Mouse (Mus musculus) bone marrow, adult 2 months (tissue): ENCODE results near the gene Tmem102. TPM values are rescaled to one million over a fixed set of nuclear protein-coding genes. Genes with fewer than 3 reads are reported as not detected.

ENCODE experiments used
- H3K27ac ChIP-seq: fragments of 200-500 bp; 2 replicates; pipeline ENCODE4 v1.5.1; 2012; ENCODE audit warnings: low read depth, mild to moderate bottlenecking, control low read depth, inconsistent platforms, low read length; ENCODE audit not compliant: control insufficient read depth, poor library complexity, insufficient read depth
- H3K4me1 ChIP-seq: fragments of 200-500 bp; 2 replicates; pipeline ENCODE4 v1.6.1; 2011; ENCODE audit warnings: low read length; ENCODE audit not compliant: control insufficient read depth, insufficient read depth
- H3K4me3 ChIP-seq: fragments of 200-500 bp; replicated peaks from 2 replicates; pipeline ENCODE3; 2011; ENCODE audit warnings: mild to moderate bottlenecking, low read depth, low read length, control low read depth; ENCODE audit not compliant: control insufficient read depth
- CTCF ChIP-seq: fragments of 200-500 bp; IDR thresholded peaks from 2 replicates; pipeline ENCODE4 v1.5.1; 2011; ENCODE audit warnings: low read length, control low read depth; ENCODE audit not compliant: control insufficient read depth, insufficient read depth
- POLR2A ChIP-seq: fragments of 200-500 bp; IDR thresholded peaks from 2 replicates; pipeline ENCODE4 v1.6.1; 2011; ENCODE audit warnings: low read depth, mild to moderate bottlenecking, control low read depth, low read length, borderline replicate concordance; ENCODE audit not compliant: control insufficient read depth
- WGBS: fragments of 180-500 bp; shearing (Covaris S2); methylation state at CpG from one replicate; pipeline ENCODE4 v1.1.7; 2018; 5-methylcytosine and 5-hydroxymethylcytosine counted together
- polyA plus RNA-seq: library from polyadenylated mRNA; stranded (reverse); fragments of >200 nt; gene quantifications from 2 replicates; pipeline ENCODE4 v1.2.4, GENCODE M21; 2011; ENCODE audit warnings: low replicate concordance; ENCODE audit not compliant: missing spikeins, insufficient read depth, insufficient read length

Tmem102 gene
- polyA plus RNA-seq, 1 experiment = not detected

GRCm38 (mm10) chr11:69800392-69801197, 4.8 kb downstream of the Tmem102 start:
- no peak overlapping the region for H3K4me3 ChIP-seq
- no peak overlapping the region for H3K27ac ChIP-seq
- H3K4me1 ChIP-seq = peaks cover 1% of the 10 kb centered on the region; the same call in 1 of the 2 replicates
- under 1% methylated on average over 36 of the region's 36 CpGs for WGBS
- TF ChIP-seq POLR2A = no peak
- TF ChIP-seq CTCF = no peak

DNA sequence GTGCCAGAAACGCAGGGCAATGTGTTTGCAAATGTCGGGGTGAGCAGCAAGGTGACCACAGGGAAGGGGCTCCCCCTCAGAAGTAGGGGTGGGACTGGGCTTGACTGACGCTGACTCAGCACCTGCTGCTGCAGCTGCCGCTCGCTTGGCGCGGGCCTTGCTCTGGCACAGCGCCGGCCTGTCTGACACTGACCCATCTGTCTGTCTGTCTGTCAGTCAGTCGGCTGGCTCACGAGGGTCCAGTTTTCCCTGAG, 5.4 kb downstream of the Tmem102 start:
- no peak for TF ChIP-seq POLR2A
- TF ChIP-seq CTCF = no peak
- Histone ChIP-seq H3K4me3 (no peak overlapping the region), H3K27ac (no peak overlapping the region), H3K4me1 (peaks cover 1% of the 10 kb centered on the region; the same call in 1 of the 2 replicates)
- 3% methylated on average over 11 of the region's 11 CpGs for WGBS

DNA sequence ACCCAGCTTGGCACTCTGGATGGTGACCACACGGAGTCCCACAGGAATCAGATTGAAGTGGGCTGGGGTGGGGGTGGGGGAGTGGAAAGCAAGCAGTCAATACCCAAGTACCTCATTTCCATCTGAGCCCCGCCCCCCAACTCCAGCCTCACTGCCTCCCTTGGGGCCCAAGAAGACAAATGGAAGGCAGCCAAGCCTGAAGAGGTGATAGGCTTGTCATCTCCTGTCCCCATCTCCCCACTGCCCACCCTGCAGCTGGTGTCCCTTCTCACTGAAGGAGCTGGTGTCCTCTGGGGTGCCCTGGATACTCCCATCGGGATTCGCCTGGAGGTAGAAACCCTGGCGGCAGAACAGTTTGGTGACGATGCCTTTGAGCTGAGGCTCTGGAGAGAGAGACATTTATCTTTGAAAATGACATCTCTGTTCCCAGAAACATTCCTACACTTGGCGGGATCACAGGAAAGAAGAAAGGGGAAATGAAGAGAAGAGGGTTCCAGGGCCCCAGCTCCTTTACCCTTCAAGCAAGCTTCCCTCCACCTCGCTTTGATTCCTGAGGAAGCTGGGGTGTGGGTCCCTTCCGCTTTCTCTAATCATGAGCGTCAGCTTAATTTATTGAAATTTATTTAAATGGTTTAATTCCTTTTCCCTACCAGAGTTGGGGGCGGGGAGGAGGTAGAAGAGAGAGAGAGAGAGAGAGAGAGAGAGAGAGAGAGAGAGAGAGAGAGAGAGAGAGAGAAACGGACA, 5.9 kb downstream of the Tmem102 start:
- TF ChIP-seq POLR2A = no peak
- Histone ChIP-seq H3K4me3 (no peak overlapping the region), H3K4me1 (peaks cover 1% of the 10 kb centered on the region; the same call in 1 of the 2 replicates), H3K27ac (no peak overlapping the region)
- WGBS = 18% methylated on average over 12 of the region's 12 CpGs

- peaks cover 1% of the 10 kb centered on the region; the same call in 1 of the 2 replicates for H3K4me1 ChIP-seq
- TF ChIP-seq CTCF (no peak), POLR2A (no peak)
- no peak overlapping the region for H3K27ac ChIP-seq
- 57% methylated on average over 7 of the region's 7 CpGs for WGBS
- H3K4me3 ChIP-seq = no peak overlapping the region
These were observed 7.5 kb downstream of the Tmem102 start for GRCm38 (mm10) chr11:69797924-69798323.

DNA sequence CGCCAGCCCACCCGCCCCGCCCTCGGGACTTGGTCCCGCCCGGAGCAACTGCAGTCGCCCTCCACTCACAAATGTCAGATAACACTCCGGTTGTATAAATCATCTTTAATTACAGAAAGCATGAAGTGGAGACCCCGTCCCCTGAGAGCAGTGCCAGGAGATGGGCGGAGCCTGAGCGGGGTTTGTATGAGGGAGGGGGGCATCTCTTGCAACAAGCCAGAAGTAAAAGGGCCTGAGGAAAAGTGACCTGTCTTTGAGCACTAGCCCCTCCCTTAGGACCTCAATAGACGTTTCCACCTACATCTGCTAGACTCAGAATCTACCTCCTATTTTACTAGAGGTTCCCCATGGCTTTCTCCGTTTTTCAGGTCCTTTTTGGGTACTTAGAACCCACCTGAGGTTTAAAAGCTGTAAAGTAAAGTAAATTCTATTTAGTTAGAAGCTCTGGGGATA, 9.4 kb downstream of the Tmem102 start:
- TF ChIP-seq CTCF = no peak
- TF ChIP-seq POLR2A = no peak
- Histone ChIP-seq H3K4me1 (peaks cover 1% of the 10 kb centered on the region; the same call in 1 of the 2 replicates), H3K4me3 (no peak overlapping the region), H3K27ac (no peak overlapping the region)
- WGBS = 5% methylated on average over 13 of the region's 13 CpGs

DNA sequence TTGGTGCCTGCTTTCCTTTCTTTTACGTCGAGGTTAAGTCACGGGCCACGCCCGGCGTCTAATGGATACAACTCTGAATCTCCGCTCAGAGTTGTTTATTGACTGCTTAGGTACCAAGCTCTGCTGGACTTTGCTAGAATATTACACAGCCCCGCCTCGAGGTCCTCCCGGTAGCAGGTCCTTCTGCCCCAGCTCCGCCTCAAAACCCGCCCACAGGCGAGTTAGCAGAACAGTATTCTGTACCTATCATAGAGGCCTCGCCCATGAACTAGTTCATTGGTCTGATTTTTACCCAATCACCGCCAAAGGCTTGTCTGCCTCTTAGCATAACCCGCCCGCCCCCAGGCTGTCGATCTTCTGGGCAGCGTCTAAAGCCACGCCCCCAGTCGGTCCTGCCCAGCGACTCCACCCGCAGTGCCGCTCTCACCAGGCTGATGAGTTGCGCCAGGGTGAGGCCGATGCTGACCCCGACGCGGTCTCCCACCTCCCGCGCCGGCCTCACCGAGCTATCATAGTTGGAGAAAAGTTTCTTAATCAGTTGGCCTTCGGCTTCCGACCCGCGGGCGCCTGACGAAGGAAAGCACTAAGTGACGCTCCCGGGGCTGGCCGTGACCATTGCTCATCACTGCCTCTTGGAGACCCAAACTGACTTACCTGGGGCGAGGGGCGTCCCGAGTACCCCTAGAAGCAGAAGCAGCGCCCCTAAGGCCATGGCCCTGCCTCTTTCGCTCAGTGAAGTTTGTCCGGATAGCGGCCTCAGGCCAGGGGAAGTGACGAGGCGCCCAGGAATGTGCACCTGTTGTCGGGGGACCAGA, 10.0 kb downstream of the Tmem102 start, which contains the start of gene Chrnb1:
Gene Chrnb1 (minus strand): TSS at position 776 of the 815 bp plus-strand sequence.
- Histone ChIP-seq H3K27ac (peak within 1 kb of the TSS; percentile 30), H3K4me3 (peak within 1 kb of the TSS; percentile 69), H3K4me1 (peaks cover 1% of the 10 kb centered on the region; the same call in 1 of the 2 replicates)
- TF ChIP-seq CTCF (peak; percentile 11; the same call in 1 of the 2 replicates), POLR2A (peak; percentile 76)
- whole genome bisulfite sequencing = 2% methylated on average over 52 of the region's 52 CpGs

DNA sequence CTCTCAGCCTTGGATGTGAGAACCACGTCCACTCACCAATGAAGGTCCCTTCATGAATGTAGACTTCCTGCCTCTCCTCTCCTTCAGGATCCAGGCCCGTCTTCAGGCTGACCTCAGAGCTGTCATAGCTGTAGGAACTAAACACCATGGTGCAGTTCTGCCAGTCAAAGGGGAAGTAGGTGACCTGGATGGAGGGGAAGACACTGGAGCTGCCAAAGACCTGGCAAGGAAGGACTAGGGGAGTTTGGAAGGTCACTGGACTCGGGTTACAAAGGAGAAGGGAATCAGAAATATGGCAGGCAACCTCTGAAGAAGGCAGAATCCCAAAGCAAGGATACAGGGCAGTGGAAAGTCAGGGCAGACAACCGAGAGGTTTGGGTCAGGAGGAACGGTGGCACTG, 12.0 kb downstream of the Tmem102 start:
- Histone ChIP-seq H3K4me1 (no peaks in the 10 kb centered on the region), H3K4me3 (no peak overlapping the region), H3K27ac (no peak overlapping the region)
- TF ChIP-seq CTCF = no peak
- TF ChIP-seq POLR2A = no peak
- 65% methylated on average over 5 of the region's 5 CpGs for WGBS

- H3K27ac ChIP-seq = no peak overlapping the region
- TF ChIP-seq POLR2A = no peak
- H3K4me1 ChIP-seq = no peaks in the 10 kb centered on the region
- no peak overlapping the region for H3K4me3 ChIP-seq
- 67% methylated on average over 5 of the region's 5 CpGs for WGBS
These were observed 14.0 kb downstream of the Tmem102 start for GRCm38 (mm10) chr11:69791420-69791819.
